Mouse (Mus musculus): ENCODE data around the gene Dnase2a. TPM values are rescaled to one million over a fixed set of nuclear protein-coding genes. Genes with fewer than 3 reads are reported as not detected.
"Not testable (repeated sequence)": the region's sequence is repeated elsewhere in the genome, so short reads cannot be mapped to it uniquely, and the experiment has no call there.

The Dnase2a gene
- total RNA-seq, 4 experiments from 2014 or later = 3.7 to 8.0 (median 6.1) TPM

DNA sequence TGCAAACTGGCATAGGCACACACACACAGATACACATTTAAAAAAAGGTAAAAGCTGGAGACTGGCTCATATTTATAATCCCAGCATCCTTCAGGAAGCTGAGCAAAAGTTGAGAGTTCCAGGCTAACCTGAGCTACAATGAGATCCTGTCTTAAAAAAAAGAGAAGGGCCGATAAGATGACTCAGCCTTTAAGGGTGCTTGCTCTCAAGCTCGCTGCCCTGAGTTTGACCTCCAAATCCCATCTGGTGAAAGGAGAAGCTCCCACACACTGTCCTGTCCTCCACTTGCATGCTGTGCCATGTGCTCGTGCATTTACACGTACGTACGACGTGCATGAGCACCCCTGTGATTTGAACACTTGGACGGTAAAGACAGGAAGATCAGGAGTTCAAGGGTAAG lies 867 bp upstream of the Dnase2a start:
- no peak for DNase-seq (ENCODE audit: low spot score in 2 of 2)

DNA sequence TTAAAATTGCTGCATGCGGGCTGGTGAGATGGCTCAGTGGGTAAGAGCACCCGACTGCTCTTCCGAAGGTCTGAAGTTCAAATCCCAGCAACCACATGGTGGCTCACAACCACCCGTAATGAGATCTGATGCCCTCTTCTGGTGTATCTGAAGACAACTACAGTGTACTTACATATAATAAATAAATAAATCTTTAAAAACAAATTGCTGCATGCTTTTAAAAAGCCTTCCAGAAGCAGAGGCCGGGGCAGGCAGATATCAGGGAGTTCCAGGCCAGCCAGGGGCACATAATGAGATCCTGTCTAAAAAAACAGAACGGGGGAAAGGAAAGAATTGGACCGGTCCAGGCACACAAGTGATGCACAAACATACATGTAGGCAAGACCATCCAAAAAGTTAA lies 381 bp upstream of the Dnase2a start:
- DNase-seq (ENCODE audit: low spot score in 2 of 2) = not testable (repeated sequence)

GRCm38 (mm10) chr8:84909162-84909767 lies 905 bp downstream of the Dnase2a start:
- DNase-seq (ENCODE audit: low spot score in 2 of 2) = no peak

GRCm38 (mm10) chr8:84909949-84910348 lies 1.6 kb downstream of the Dnase2a start:
- no peak for DNase-seq (ENCODE audit: low spot score in 2 of 2)

- no peak for DNase-seq (ENCODE audit: low spot score in 2 of 2)
Observed at GRCm38 (mm10) chr8:84910551-84910950, 2.2 kb downstream of the Dnase2a start.

DNA sequence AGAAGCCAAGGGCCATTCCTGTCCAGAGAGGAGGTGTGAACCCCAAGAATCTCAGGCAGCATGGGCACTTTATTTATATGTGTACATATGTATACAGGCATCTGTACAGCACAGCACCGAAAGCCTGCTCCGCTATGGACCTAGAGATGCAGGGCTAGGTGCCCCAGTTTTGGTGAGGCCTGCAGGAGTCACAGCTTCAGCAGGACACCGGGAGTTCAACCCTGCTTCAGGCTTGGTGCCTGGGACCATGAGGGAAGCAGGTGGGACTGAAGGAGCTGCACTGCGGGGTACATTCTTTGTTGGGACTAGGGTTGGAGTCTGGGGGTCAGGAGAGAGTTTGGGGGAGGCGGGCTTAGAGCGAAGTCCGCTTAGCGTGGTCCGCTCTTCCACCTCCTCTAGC lies 3.5 kb downstream of the Dnase2a start:
- DNase-seq (ENCODE audit: low spot score in 2 of 2) = no peak

DNA sequence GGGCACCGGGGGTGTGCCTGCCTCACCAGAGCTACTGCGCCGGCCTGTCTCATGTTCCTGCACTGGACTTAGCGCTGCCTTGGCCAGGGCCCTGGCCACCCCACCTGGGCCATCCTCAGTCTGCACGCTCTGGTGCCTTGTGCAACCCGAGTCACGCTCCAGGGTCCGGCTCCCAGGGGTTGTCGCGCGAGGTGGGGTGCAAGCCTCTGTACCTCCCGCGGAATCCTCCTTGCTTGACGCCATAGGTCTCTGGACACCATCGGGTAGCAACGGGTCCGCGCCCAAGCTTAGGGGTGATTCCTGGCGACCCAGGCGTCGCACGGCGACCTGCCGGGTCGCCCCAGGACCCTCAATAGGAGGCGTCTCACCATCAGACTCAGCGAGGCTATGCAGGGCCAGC lies 4.0 kb downstream of the Dnase2a start:
- DNase-seq (ENCODE audit: low spot score in 2 of 2) = no peak

DNA sequence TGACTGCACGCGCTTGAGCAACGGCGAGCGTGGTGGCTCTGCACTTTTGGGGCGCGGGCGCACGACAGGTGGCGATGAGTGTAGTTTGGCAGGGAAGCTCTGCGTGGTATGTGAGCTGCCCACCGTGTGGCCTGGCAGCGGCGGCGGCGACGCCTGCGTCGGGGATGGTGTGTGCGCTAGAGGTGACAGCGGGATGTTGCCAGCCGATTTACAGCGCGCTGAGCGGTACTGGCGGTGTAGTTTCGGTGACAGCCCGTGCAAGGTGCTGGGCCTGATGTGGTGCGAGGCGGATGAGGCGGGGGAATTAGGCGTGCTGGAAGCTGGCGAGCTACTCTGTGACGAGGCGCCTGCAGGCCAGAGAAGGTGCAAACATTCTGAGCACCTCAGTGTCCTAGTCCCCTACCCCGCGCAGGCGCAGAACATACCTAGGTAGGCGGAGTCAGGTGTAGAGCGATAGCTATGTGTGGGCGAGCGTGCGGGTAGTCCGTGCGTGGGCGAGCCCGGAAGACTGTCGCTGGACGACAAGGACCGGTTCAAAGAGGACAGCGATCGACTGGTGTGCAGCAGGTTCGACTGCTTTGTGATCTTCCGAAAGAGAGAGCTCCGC lies 4.6 kb downstream of the Dnase2a start:
- peak in 1 of 2 experiments; percentile 45 for DNase-seq (ENCODE audit: low spot score in 2 of 2)

DNA sequence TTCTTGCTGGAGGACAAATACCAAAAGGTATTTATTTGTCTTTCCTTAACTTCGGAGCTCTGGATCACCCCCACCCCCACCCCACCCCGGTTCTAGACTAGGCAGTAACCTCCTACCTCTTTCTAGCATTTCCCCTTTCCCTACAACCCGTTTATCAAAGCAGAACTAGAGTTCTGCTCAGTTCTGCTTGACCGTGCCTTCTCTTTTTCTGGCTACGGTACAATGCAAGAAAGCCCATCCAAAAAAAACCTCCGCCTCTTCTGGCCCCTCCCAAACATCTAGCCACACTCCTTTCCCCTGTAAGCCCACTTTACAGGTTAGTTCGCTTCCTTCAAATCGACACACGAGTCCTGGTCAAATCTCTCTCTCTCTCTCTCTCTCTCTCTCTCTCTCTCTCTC lies 5.1 kb downstream of the Dnase2a start:
- no peak for DNase-seq (ENCODE audit: low spot score in 2 of 2)

DNA sequence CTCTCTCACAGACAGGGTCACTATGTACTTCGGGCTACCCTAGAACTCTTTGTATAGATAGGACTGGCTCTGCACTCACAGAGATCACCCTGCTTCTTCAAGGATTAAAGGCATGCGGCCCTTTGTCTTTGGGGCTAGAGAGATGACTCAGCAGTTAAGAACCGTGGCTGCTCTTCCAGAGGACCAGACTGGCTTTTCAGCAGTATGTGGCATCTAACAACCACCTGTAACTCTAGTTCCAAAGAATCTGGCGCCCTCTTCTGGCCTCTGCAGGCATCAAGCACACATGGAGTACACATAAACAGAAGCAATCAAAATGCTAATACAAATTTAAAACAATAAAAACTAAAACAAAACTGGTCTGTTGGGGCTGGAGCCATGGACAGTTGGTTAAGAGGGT lies 5.6 kb downstream of the Dnase2a start:
- no peak for DNase-seq (ENCODE audit: low spot score in 2 of 2)

DNA sequence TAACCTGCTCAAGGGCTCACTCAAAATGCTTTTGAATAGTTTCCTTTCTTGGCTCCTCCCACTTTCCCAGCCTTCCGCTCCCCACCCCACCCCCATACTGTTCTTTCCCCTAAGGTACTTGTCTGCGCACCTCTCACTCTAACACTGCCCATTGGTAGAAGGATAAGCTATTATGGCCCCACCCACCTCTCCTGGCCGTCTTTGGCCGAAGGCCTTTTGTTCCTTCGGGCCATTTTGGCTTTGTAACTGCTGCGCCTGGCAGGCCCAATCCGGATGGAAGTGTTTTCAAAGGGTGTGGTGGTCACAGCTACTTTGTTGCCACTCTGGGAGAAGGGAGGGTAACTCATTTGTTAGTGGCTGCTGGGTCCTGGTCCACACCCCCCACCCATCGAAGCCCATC lies 6.9 kb downstream of the Dnase2a start:
- DNase-seq (ENCODE audit: low spot score in 2 of 2) = no peak

DNA sequence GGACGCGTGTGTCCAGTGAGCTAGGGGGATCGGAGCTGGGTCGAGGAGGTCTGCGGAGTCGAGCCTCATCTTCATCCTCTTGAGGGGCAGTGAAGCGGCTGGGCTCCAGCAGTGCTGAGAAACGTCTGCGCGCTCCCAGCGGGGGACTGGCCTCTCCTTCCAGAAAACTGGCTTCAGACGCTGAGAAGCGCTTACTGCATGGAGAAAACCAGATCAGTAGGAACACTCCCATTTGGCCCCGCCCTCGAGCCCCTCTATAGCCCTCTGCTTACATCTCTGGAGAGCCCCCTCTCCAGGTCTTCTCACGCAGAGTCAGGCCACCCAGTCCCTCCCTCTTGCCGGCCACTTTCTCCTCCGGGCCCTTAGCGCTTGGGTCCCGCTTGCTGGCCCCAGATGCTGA lies 9.4 kb downstream of the Dnase2a start:
- no peak for DNase-seq (ENCODE audit: low spot score in 2 of 2)

DNA sequence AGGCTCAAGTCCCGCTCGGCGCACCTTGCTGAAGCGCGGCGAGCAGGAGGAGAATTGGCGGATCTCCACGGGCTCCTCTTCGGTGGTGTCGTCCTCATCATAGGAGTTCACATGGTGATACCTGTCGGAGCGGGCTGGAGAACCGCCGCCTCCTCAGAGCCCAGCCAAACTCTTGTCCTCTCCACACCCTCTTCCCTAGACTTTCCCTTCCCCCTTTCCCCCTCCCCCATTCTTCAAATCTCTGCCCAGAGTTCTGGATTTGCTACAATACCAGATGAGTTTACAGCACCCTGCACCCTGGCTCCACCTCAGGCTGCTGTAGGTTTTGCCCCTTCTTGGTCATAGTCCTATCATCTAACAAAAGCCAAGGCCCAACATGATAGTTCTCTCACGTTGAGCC lies 10.3 kb downstream of the Dnase2a start:
- DNase-seq (ENCODE audit: low spot score in 2 of 2) = no peak

- DNase-seq (ENCODE audit: low spot score in 2 of 2) = no peak
Observed at GRCm38 (mm10) chr8:84921596-84921995, 13.2 kb downstream of the Dnase2a start.

GRCm38 (mm10) chr8:84925557-84925956 lies 17.2 kb downstream of the Dnase2a start:
- no peak for DNase-seq (ENCODE audit: low spot score in 2 of 2)

GRCm38 (mm10) chr8:84927513-84927912 lies 19.2 kb downstream of the Dnase2a start:
- no peak for DNase-seq (ENCODE audit: low spot score in 2 of 2)

GRCm38 (mm10) chr8:84928456-84929306 lies 20.3 kb downstream of the Dnase2a start:
- DNase-seq (ENCODE audit: low spot score in 2 of 2) = peak in 1 of 2 experiments; percentile 41

DNA sequence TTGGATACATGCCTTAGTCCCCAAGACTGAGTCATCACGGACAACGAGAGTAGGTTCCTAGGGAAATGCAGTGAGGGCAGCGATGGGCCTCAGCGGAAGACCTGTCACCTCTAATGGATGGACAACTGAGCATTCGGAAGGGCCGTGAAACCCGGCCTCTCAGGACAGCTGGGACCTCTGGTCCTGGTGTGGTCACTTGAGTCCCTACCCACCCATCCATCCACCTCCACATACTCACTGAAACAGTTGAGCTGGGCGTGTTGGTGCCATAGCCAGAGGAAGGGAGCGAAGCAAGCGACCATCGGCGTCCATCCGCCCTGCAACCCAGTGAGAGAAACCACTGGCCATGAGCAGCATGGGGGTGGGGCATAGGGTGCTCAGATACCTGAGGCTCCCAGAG lies 22.2 kb downstream of the Dnase2a start:
- DNase-seq (ENCODE audit: low spot score in 2 of 2) = no peak

- DNase-seq (ENCODE audit: low spot score in 2 of 2) = no peak
Observed at GRCm38 (mm10) chr8:84933767-84934559, 25.6 kb downstream of the Dnase2a start.

GRCm38 (mm10) chr8:84934860-84935259 lies 26.5 kb downstream of the Dnase2a start:
- DNase-seq (ENCODE audit: low spot score in 2 of 2) = no peak

DNA sequence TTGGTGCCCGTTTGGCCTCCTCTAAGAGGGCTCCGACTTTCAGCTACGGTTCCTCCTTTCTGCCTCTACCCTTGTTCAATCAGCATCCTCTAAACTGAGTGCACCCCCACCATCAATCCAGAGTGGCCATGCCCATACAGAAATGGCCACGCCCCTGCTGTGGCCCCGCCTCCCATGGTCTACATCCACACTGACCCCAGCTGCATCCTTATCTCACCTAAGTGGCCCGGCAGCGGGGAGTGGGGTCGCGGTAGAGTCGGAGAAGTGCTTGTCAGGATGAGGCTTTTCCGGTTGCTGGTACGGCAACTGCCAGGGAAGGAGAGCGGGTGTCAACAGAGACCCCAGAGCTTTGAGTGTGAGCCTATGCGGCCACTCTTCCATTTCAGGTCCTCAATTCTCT lies 27.1 kb downstream of the Dnase2a start:
- no peak for DNase-seq (ENCODE audit: low spot score in 2 of 2)

Data from gastrocnemius, adult 8-10 months (tissue).